Mouse (Mus musculus) lung, postnatal 25 days (tissue): Measurements from ENCODE around the gene Dnajc6.

Experiments
- DNase-seq: peaks from one replicate; pipeline ENCODE4 v3.0.0; 2022; ENCODE audit warnings: low spot score

Dnajc6 gene

DNA sequence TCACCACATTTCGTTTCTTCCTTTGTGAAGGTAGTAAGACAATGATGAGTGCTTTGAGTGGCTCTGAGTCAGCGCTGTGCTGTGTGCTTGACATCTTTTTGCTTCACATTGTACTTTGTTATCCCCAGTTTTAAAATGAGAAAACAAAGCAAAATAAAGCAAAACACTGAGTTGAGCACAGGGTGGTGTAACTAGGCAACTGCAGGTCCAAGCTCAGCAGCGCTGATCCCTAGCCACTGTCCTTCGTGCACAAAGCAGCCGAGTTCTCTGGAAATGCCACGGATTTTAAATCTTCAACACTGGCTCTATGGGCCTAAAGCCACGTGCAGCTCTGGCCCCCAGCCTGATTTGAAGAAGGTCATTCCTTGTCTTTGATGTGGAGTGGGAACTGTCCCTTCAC is 72.6 kb downstream of the Dnajc6 start:
- DNase-seq: no peak

DNA sequence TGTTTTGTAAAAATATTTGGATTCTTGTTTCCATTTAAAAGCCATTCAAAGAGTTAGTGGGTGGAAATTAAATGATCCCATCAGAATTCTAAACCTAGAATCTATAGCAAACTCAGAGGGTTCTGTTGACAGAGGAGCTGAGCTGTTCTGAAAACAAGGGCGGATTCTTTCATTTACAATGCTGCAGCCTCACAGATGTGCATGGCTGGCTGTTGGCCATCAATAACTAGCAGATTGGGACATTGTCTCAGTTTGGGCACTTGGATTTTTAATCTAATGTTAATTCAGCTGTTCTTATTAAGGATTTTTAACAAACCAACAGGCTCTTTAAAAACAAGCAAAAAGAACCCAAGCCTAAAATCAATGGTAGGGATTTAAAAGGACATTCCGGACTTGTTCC is 75.7 kb downstream of the Dnajc6 start:
- no peak for DNase-seq

DNA sequence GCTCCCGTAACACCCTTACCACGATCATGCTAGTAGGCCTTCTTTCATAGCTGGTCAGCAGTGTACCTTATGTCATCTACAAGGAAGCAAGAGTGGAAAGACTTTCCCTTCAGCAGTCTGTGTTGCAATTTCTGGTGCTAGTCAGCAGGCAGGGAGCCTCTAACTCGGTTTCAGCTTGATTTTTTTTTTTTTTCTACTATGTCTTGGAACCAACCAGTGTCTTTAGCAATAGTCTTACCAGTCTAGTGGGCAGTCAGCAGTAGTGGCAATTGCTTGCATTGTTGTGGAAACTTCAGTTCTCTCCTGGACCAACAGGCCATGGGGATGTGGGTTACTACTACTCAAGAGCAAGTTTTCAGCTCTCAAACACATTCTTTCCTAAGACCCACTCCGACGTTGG is 78.9 kb downstream of the Dnajc6 start:
- no peak for DNase-seq

DNA sequence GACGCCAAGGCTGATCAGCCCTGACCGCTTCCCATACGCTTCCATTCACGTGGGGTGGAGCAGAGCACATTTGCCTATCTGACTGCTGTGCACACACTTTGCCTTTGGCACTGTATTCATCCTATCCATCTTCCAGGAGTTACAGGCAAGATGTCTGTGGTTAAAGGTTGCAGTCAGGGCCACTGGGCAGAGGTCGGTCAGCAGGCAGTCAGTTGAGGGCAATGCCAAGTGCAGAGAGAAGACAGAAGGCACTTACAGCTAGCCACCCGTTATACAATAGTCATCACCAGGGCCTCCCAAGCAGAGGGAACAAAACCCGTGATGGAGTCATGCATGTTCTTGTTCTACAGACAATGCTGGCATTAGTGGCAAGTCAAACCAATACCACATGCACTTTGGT is 82.3 kb downstream of the Dnajc6 start:
- DNase-seq: no peak

DNA sequence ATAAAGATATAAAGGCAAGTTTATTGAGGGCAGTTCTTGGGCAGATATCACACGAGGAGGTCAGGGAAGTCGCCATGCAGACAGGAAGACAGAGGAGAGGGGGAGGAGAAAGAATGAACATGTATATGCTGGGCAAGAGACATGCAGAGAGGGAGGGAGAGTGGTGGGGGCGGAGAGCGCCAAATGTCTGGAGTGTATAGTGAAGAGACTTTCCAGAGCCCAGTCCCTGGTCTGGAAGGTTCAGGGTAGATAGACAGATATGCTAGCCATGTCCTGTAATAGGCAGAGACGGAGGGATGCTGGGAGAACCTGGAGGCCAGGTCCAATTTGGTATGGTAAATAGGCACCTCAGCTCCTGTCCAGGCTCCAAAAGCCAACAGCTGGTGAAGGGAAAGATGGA is 83.1 kb downstream of the Dnajc6 start:
- no peak for DNase-seq

DNA sequence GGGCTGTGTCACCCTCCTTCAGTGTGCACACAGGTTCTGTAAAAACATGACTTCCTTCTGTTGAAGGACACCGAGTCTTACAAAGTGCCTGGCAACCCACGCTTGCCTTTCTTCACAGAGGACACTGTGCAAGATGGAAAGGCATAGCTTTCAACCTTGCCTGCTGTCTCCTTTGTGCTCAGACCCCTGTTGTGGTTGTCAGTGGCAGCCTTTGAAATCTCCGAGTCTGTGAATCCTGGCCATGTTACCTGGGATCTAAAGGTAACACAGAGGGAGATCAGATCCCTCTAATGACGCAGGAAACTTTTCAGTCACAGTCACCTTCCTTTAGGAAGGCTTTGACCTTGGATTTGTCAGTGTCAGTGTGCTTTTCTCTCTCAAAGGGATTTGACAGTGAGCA is 84.7 kb downstream of the Dnajc6 start:
- DNase-seq: no peak

- no peak for DNase-seq
Measured at GRCm38 (mm10) chr4:101582882-101583281, 86.4 kb downstream of the Dnajc6 start.

DNA sequence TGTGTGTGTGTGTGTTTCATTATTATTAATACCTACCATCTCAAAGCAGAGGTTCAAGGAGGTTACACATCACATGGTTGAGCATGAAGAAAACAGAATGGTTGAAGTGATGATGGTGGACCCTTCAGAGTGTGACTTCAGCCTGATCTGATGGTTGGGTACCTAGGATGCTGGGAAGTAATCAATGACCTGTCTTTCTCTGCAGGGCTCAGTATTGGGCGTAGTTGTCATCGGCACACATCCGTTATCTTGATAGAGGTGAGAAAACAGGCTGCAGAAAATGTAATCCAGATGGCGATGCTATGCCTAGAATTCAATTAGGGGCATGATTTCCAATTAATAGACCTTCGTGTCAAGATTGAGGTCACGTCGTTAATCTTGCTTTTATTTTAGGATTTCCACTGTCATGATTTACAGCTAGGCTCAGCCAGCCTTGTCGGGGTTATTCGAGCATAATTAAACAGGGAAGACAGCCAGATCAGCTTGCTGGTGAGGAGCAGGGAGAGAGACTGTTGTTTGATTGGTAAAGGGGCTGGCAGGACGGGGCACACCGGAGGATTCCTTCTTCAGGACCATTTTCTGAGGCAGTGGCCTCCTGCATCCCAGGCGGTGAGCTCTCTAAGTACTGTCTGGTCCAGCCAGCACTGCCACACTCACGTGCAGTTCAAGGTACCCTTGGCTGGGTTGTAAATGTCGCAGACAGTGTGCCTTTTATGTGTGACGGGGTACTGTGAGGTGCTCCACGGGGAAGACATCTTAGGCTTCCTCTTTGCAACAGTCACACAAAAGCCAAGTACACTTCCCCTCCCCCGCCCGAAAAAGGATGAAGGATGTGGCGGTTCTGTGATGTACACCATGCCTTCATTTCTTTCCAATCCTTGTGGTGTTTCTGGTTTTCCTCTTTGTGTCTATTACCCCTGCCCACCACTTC is 88.3 kb downstream of the Dnajc6 start:
- DNase-seq: no peak

GRCm38 (mm10) chr4:101585455-101586184 is 89.2 kb downstream of the Dnajc6 start:
- no peak for DNase-seq

GRCm38 (mm10) chr4:101588932-101589331 is 92.5 kb downstream of the Dnajc6 start:
- no peak for DNase-seq

DNA sequence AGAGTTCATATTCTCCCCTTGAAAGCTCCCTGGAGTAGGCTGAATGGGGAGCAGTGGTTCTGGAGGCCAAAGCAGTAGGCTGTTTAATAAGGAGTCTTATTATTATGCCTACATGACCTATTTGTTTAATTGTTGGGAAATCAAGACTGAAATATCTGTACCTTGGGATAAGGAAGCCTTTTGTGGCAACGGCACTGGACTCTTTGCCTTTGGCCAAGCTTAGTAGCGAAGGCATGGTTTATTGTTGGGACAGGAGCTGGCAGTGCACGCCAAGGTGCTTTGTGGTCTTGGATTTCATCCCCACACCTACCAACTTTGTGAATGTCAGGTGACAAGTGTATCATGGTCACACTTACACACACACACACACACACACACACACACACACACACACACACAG is 93.3 kb downstream of the Dnajc6 start:
- DNase-seq: no peak

- no peak for DNase-seq
Measured at GRCm38 (mm10) chr4:101591400-101591799, 95.0 kb downstream of the Dnajc6 start.

GRCm38 (mm10) chr4:101592466-101592865 is 96.0 kb downstream of the Dnajc6 start:
- no peak for DNase-seq

- DNase-seq: no peak
Measured at GRCm38 (mm10) chr4:101601758-101602157, 105.3 kb downstream of the Dnajc6 start.

GRCm38 (mm10) chr4:101603635-101604034 is 107.2 kb downstream of the Dnajc6 start:
- no peak for DNase-seq

GRCm38 (mm10) chr4:101616520-101616919 is 120.1 kb downstream of the Dnajc6 start:
- no peak for DNase-seq

DNA sequence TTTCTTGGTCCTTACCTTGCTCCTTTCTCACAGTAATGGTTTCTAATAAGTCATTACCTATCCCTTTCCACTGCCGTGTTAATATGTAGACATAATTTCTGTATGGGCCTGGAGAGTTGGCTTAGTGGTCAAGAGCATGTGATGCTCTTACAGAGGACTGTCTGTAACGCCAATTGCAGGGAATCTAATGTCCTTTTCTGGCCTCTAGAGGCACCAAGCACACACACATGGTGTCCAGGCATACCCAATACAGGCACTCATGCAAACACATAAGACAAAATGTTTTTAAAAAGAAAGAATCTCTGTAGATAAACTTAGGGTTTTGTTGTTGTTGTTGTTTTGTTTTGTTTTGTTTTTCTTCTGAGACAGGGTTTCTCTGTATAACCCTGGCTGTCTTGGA is 121.3 kb downstream of the Dnajc6 start:
- DNase-seq: no peak

DNA sequence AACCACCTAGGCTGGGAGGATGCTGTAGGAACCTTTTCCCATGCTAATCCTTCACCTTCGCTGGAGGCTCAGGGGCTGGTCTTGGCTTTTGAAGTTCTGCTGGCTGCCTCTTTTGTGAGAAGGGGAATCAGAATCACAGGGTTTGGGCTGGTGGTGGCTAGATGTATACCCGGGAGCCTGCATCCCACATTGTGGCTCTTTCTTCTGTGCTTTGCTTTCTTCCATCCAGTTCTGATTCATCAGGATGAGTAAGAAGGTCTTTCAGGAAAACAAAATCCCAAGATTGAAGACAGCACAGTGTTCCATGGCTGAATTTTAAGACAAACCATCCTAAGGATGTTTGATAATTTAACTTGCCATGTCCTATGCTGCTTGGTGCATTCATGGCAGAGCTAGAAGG is 123.8 kb downstream of the Dnajc6 start:
- no peak for DNase-seq

DNA sequence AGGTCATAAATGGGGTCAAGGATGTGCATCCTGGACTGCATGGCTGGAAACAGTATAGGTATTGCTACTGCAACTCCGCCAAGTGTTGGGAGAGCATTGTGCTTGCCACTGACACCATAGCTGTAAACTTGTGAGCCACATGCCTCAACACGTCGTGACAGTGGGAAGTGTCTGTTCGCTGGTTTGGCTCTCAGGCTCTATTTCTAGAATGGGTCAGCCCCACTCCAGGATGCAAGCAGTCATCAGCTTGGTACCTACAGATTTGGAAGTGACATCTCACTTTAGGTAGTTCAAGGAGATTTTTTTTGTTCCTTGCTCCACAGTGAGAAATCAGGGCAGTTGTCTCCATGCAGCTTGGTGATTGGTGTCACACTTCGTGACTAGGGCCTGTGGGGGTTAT is 124.8 kb downstream of the Dnajc6 start:
- DNase-seq: no peak

DNA sequence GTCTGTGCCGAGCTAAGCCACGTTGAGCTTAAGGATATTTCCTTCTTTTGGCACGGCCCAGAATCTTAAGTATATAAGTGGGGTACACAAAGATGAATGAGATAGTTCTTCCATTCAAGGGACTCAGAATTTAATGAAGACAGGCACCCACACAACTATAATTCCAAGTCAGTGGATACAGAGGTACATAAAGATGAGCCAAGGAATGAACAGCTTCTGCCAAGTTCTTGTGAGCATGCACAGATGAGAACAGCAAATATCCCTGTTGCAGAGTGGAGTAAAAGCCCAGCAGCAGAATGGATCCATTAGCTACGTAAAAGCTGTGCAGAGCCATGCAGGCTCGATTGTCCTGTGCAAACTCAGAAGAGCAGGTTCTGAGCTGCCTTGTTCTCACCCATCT is 128.8 kb downstream of the Dnajc6 start:
- DNase-seq: no peak

- no peak for DNase-seq
Measured at GRCm38 (mm10) chr4:101635596-101635995, 139.1 kb downstream of the Dnajc6 start.

DNA sequence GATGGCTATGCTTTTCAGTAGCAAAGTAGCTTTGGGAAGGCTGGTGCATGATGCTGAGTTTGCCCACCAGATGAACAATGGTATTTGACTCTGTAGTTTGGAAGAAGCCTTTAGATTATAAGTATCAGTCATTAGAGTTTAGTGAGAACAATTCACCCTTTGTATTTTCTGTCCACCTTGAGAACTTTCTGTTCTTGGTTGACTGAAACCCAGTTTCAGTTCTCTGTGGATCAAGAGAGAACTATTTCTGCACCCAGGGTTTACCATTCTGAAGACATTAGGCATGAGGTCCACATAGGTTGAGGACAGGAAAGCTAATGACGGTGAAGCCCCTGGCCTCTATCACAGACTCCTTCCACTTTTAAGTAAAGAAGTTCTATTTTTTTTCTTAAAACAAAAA is 141.0 kb downstream of the Dnajc6 start:
- DNase-seq: no peak

DNA sequence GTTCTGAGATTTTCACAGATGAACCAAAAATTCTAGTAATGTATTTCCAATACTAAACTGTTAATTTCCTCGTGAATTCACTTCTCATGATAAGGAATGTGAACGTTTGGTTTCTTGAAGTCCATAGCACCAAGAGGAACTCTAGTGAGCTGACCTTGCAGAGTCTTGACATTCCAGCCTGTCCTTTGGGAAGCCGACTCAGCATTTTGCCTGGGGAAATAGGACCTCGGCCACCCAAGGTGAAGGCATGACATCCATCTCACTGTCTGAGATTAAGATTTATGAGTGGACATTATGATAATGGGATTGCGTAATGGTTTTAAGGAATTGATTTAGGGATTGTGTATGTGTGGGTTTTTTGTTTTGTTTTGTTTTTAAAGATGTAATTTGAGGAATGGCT is 144.2 kb downstream of the Dnajc6 start:
- no peak for DNase-seq
